Mouse (Mus musculus): ENCODE results near the gene Vmn2r90.
"Not testable (repeated sequence)": the region's sequence is repeated elsewhere in the genome, so short reads cannot be mapped to it uniquely, and the experiment has no call there.

The Vmn2r90 gene

GRCm38 (mm10) chr17:17703447-17703846, at the start of gene Vmn2r90:
TSS of gene Vmn2r90 (plus strand) at chr17:17703747.
- DNase-seq (ENCODE audit: low read depth, low spot score) = no peak

- no peak for DNase-seq (ENCODE audit: low read depth, low spot score)
Observed at GRCm38 (mm10) chr17:17654997-17655828, 48.3 kb upstream of the Vmn2r90 start.

- no peak for DNase-seq (ENCODE audit: low read depth, low spot score)
Observed at GRCm38 (mm10) chr17:17655829-17656176, 47.7 kb upstream of the Vmn2r90 start.

GRCm38 (mm10) chr17:17678781-17679180, 24.8 kb upstream of the Vmn2r90 start:
- no peak for DNase-seq (ENCODE audit: low read depth, low spot score)

- DNase-seq (ENCODE audit: low read depth, low spot score) = no peak
Observed at GRCm38 (mm10) chr17:17690659-17691058, 12.9 kb upstream of the Vmn2r90 start.

- not testable (repeated sequence) for DNase-seq (ENCODE audit: low read depth, low spot score)
Observed at GRCm38 (mm10) chr17:17732396-17732795, 28.8 kb downstream of the Vmn2r90 start.

- DNase-seq (ENCODE audit: low read depth, low spot score) = no peak
Observed at GRCm38 (mm10) chr17:17738635-17739034, 35.1 kb downstream of the Vmn2r90 start.

- DNase-seq (ENCODE audit: low read depth, low spot score) = not testable (repeated sequence)
Observed at GRCm38 (mm10) chr17:17739300-17739699, 35.8 kb downstream of the Vmn2r90 start.

- DNase-seq (ENCODE audit: low read depth, low spot score) = not testable (repeated sequence)
Observed at GRCm38 (mm10) chr17:17739936-17740335, 36.4 kb downstream of the Vmn2r90 start.

GRCm38 (mm10) chr17:17741516-17741915, 38.0 kb downstream of the Vmn2r90 start:
- not testable (repeated sequence) for DNase-seq (ENCODE audit: low read depth, low spot score)

GRCm38 (mm10) chr17:17749371-17749770, 45.8 kb downstream of the Vmn2r90 start:
- peak; percentile 21 for DNase-seq (ENCODE audit: low read depth, low spot score)

- no peak for DNase-seq (ENCODE audit: low read depth, low spot score)
Observed at GRCm38 (mm10) chr17:17762614-17763293, 59.2 kb downstream of the Vmn2r90 start.

- DNase-seq (ENCODE audit: low read depth, low spot score) = no peak
Observed at GRCm38 (mm10) chr17:17764206-17764605, 60.7 kb downstream of the Vmn2r90 start.

- peak; percentile 72 for DNase-seq (ENCODE audit: low read depth, low spot score)
Observed at GRCm38 (mm10) chr17:17766481-17766880, 62.9 kb downstream of the Vmn2r90 start.

All from retina, postnatal 7 days (tissue).